Mouse (Mus musculus) testis, adult 2 months (tissue): ENCODE results near the gene Gsg1.

ENCODE experiments used
- CTCF ChIP-seq: fragments of 200-500 bp; IDR thresholded peaks from 2 replicates; pipeline ENCODE4 v1.5.1; 2012; ENCODE audit warnings: low read depth, mild to moderate bottlenecking, inconsistent platforms, low read length, moderate library complexity; ENCODE audit not compliant: control insufficient read depth, insufficient read depth, insufficient replicate concordance
- POLR2A ChIP-seq: fragments of 200-500 bp; IDR thresholded peaks from 2 replicates; pipeline ENCODE4 v1.6.1; 2012; ENCODE audit warnings: low read depth, mild to moderate bottlenecking, inconsistent platforms, low read length, moderate library complexity; ENCODE audit not compliant: control insufficient read depth

- no peak for TF ChIP-seq POLR2A
- TF ChIP-seq CTCF = no peak
These were observed 49.3 kb downstream of the Gsg1 start for GRCm38 (mm10) chr6:135204869-135205268.
